Mouse (Mus musculus) ES-E14 (cell line): ENCODE results near the gene Six4. TPM values are rescaled to one million over a fixed set of nuclear protein-coding genes. Genes with fewer than 3 reads are reported as not detected.

Experiments used
- DNase-seq: peaks from one replicate; pipeline ENCODE4 v3.0.0-alpha.2; 2013; ENCODE audit warnings: low read depth, low spot score
- H3K27ac ChIP-seq: 2 replicates; pipeline ENCODE4 v1.5.1; 2012; ENCODE audit warnings: low read depth, mild to moderate bottlenecking, low read length, moderate library complexity, mixed read lengths; ENCODE audit not compliant: poor library complexity, insufficient read depth, severe bottlenecking
- H3K36me3 ChIP-seq: 2 replicates; pipeline ENCODE4 v1.6.1; 2012; ENCODE audit warnings: mild to moderate bottlenecking, low read length, moderate library complexity, mixed read lengths; ENCODE audit not compliant: control insufficient read depth, poor library complexity, insufficient read depth, severe bottlenecking
- H3K4me1 ChIP-seq, 2 experiments: fragments of 150-350 bp in 1 of 2; sonication (generic) in 1 of 2; 2 replicates each; pipeline ENCODE4 v1.6.1; 2012; ENCODE audit warnings: low read length in 2 of 2, mild to moderate bottlenecking in 1 of 2, mixed read lengths in 1 of 2; ENCODE audit not compliant: control insufficient read depth in 2 of 2, insufficient read depth in 2 of 2, poor library complexity in 1 of 2
- H3K4me3 ChIP-seq, 2 experiments: fragments of 150-350 bp in 1 of 2; sonication (generic) in 1 of 2; 2 replicates each; pipeline ENCODE4 v1.5.1; 2012; ENCODE audit warnings: low read length in 2 of 2, low read depth in 1 of 2, mild to moderate bottlenecking in 1 of 2, mixed read lengths in 1 of 2; ENCODE audit not compliant: insufficient read depth in 1 of 2, poor library complexity in 1 of 2, severe bottlenecking in 1 of 2
- H3K9ac ChIP-seq: 2 replicates; pipeline ENCODE4 v1.6.1; 2012; ENCODE audit warnings: low read depth, mild to moderate bottlenecking, low read length, mixed read lengths; ENCODE audit not compliant: poor library complexity, insufficient read depth, severe bottlenecking
- H3K9me3 ChIP-seq: fragments of 150-350 bp; sonication (generic); 2 replicates; pipeline ENCODE4 v1.6.1; 2012; ENCODE audit warnings: low read depth, mild to moderate bottlenecking, low read length; ENCODE audit not compliant: control insufficient read depth, insufficient read depth
- CHD2 ChIP-seq: IDR thresholded peaks from 2 replicates; pipeline ENCODE4 v1.6.1; 2014; ENCODE audit warnings: mild to moderate bottlenecking, low read depth, low read length, inconsistent platforms
- HCFC1 ChIP-seq: IDR thresholded peaks from 2 replicates; pipeline ENCODE4 v1.6.1; 2012; ENCODE audit warnings: low read length, inconsistent platforms, borderline replicate concordance; ENCODE audit not compliant: insufficient read depth
- MAFK ChIP-seq: IDR thresholded peaks from 2 replicates; pipeline ENCODE4 v1.6.1; 2014; ENCODE audit warnings: mild to moderate bottlenecking, low read depth, low read length, inconsistent platforms; ENCODE audit not compliant: insufficient read depth
- ZC3H11A ChIP-seq: IDR thresholded peaks from 2 replicates; pipeline ENCODE4 v1.6.1; 2012; ENCODE audit warnings: low read depth, mild to moderate bottlenecking, inconsistent platforms, low read length, borderline replicate concordance
- ZNF384 ChIP-seq: IDR thresholded peaks from 2 replicates; pipeline ENCODE4 v1.6.1; 2012; ENCODE audit warnings: low read depth, low read length, inconsistent platforms
- in situ Hi-C, 2 experiments: fragments of 600-800 bp; cut with MboI; formaldehyde crosslinking; loops; one replicate each; pipeline ENCODE4 v1.15.1; 2025; ENCODE audit warnings: low sequenced_read_pairs in 2 of 2, inconsistent platforms in 1 of 2; ENCODE audit not compliant: unreplicated experiment in 2 of 2
- total RNA-seq: library from RNA; depleted of rRNA; stranded (reverse); fragments of 300-350 nt; gene quantifications from 2 replicates; pipeline ENCODE4 v1.2.3, GENCODE M21; 2012; rRNA removed

The Six4 gene
- total RNA-seq, 1 experiment, result 13.6 TPM

DNA sequence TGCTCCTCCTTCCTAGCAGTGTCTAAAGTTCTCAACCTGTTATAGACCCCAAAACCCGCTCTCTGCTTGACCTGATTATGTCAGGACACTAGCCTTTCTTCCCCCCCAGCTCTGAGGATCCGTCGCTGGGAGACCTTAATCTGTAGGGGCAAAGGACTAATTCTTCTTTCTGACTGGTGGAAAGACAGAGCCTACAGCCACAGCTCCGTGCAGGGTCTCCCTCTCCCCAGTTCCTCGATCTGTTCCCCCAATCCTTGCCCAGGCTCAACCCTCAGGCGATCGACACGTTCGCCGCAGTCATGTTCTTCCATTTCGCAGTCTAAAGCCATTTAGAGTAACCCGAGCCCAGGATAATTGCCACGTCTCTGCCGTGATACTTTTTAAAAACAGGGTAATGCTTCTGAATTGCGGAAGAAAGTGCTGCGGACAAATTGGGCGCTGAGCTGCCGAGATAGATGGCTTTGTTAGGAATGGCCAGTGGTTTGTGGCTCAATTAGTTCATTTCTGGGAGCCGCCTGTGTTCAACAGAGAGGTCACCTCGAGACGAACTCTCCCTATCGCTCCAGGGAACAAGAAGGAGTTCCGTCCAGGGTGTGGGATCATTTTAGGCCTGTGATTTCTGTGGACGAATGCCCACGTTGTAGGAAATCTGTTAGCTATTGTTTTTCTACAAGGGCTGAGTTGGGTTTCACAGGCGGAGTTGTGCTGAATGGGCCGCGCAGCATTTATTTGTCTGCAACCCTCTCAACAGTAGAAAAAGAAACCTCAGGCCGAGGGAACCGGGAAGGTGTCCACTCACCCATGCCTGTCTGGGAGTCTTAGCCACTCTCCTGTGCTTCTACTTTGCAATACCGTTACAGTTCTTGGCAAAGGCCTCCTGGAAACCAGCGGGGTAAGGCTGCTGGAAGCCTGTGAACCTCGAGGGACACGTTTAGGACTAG, 60.3 kb downstream of the Six4 start:
- H3K9ac ChIP-seq, result peak overlapping the region; percentile 55
- in situ Hi-C loops, result no loop called here
- no peak overlapping the region for H3K27ac ChIP-seq
- H3K4me3 ChIP-seq, result peak overlapping the region; percentile 76 to 80
- TF ChIP-seq MAFK (no peak), ZC3H11A (no peak), CHD2 (no peak), HCFC1 (no peak), ZNF384 (no peak)
- H3K9me3 ChIP-seq, result no peaks in the 10 kb centered on the region
- no peaks in the 10 kb centered on the region for H3K36me3 ChIP-seq
- DNase-seq, result no peak
- H3K4me1 ChIP-seq, result peaks cover 0 to 7% of the 10 kb centered on the region in 2 experiments; a peak in 1 of 4 replicates

- H3K9ac ChIP-seq, result peak overlapping the region; percentile 32; the same call in 1 of the 2 replicates
- H3K4me1 ChIP-seq, result peaks cover 0 to 7% of the 10 kb centered on the region in 2 experiments; a peak in 1 of 4 replicates
- in situ Hi-C loops, result no loop called here
- no peak for DNase-seq
- H3K27ac ChIP-seq, result no peak overlapping the region
- H3K36me3 ChIP-seq, result no peaks in the 10 kb centered on the region
- H3K9me3 ChIP-seq, result no peaks in the 10 kb centered on the region
- H3K4me3 ChIP-seq, result peak overlapping the region; percentile 76 to 80
- TF ChIP-seq MAFK, result no peak
- TF ChIP-seq HCFC1, result no peak
- no peak for TF ChIP-seq ZC3H11A
- TF ChIP-seq CHD2, result no peak
- TF ChIP-seq ZNF384, result no peak
These were observed 61.1 kb downstream of the Six4 start for GRCm38 (mm10) chr12:73052036-73052650.

DNA sequence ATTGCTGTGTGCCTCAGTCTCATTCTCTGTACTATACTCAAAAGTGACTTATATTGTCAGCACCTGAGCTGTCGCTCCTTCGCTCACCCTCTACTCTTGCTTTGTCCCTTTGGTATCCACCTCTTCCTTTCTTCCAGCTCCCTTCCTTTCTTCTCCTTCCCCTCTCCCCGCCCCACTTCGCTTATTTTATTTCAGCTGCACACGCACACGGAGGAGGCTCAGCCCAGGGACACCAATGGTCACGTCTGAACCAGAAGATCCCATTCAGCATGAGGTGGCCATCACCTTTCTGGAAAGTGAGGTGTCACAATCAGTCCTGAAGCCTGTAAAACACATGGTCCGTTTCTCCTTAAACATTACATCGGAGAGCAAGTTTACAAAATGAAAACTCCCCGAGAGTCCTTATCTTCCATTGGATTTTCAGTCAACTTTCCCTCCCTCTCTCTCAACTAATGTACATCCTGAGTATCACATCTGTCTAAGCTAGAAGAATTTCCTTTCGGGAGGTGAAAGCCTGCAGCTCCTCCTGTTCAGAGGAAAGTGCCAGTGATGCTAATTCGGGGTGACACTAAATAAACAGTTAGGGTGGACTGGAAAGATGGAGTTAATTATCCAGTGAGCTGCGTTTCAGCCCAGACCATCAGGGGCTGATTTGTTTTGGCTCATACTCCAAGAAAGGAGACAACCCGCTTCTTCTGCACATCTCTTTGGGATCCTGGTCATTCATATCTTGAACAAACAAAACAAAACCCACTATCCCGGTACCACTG, 62.3 kb downstream of the Six4 start:
- Histone ChIP-seq H3K9me3 (no peaks in the 10 kb centered on the region), H3K4me3 (no peak overlapping the region), H3K27ac (no peak overlapping the region), H3K4me1 (peaks cover 0 to 7% of the 10 kb centered on the region in 2 experiments; a peak in 1 of 4 replicates), H3K36me3 (no peaks in the 10 kb centered on the region), H3K9ac (no peak overlapping the region)
- in situ Hi-C loops, result no loop called here
- TF ChIP-seq CHD2, result no peak
- DNase-seq, result no peak

- Histone ChIP-seq H3K36me3 (no peaks in the 10 kb centered on the region), H3K9ac (no peak overlapping the region), H3K4me1 (peaks cover 0 to 7% of the 10 kb centered on the region in 2 experiments; a peak in 1 of 4 replicates), H3K4me3 (peak overlapping the region in 1 of 2 experiments; percentile 7; a peak in 2 of 4 replicates), H3K27ac (no peak overlapping the region), H3K9me3 (no peaks in the 10 kb centered on the region)
- in situ Hi-C loops, result no loop called here
- no peak for DNase-seq
- TF ChIP-seq ZC3H11A (no peak), HCFC1 (no peak), CHD2 (no peak), ZNF384 (no peak)
These were observed 63.0 kb downstream of the Six4 start for GRCm38 (mm10) chr12:73050305-73050704.

Other genes starting within 250 kb of the Six4 start
- not detected in 2 replicates for gene Six6, start 173.6 kb downstream of the Six4 start, total RNA-seq
- 24.1 and 38.3 TPM in 2 replicates for gene 4930447C04Rik, start 172.7 kb downstream of the Six4 start, total RNA-seq
- gene Six1, start 59.6 kb downstream of the Six4 start, total RNA-seq, result 2.2 and 2.9 TPM in 2 replicates
- 26.8 and 41.2 TPM in 2 replicates for gene Mnat1, start 10.3 kb upstream of the Six4 start, total RNA-seq
- 28.8 and 31.4 TPM in 2 replicates for gene Trmt5, start 173.3 kb upstream of the Six4 start, total RNA-seq
- gene Slc38a6, start 173.3 kb upstream of the Six4 start, total RNA-seq, result 17.4 and 24.8 TPM in 2 replicates